Mouse (Mus musculus) forebrain, embryonic 16.5 days (tissue): ENCODE results near the gene Gm21860. TPM values are rescaled to one million over a fixed set of nuclear protein-coding genes. Genes with fewer than 3 reads are reported as not detected.
"Not testable (repeated sequence)": the region's sequence is repeated elsewhere in the genome, so short reads cannot be mapped to it uniquely, and the experiment has no call there.

ENCODE experiments used
- ATAC-seq: fragments of 200-750 bp; cut with Nextera tagmentation; 2 replicates; pipeline ENCODE4 v1.8.0; 2017; ENCODE audit warnings: mild to moderate bottlenecking, moderate library complexity
- H3K27ac ChIP-seq: fragments of 300-500 bp; sonication (generic); 2 replicates; pipeline ENCODE4 v1.5.1; 2014; ENCODE audit warnings: low read length, control low read depth
- H3K27me3 ChIP-seq: fragments of 300-500 bp; sonication (generic); replicated peaks from 2 replicates; pipeline ENCODE4 v1.6.1; 2014; ENCODE audit warnings: low read length; ENCODE audit not compliant: control insufficient read depth, insufficient read depth
- H3K36me3 ChIP-seq: fragments of 300-500 bp; sonication (generic); 2 replicates; pipeline ENCODE4 v1.6.1; 2014; ENCODE audit not compliant: control insufficient read depth, insufficient read depth
- H3K4me1 ChIP-seq: fragments of 300-500 bp; sonication (generic); replicated peaks from 2 replicates; pipeline ENCODE4 v1.6.1; 2014; ENCODE audit warnings: low read length; ENCODE audit not compliant: control insufficient read depth, insufficient read depth
- H3K4me2 ChIP-seq: fragments of 300-500 bp; sonication (generic); 2 replicates; pipeline ENCODE4 v1.6.1; 2014; ENCODE audit warnings: mild to moderate bottlenecking, low read length, control low read depth
- H3K4me3 ChIP-seq: fragments of 300-500 bp; sonication (generic); replicated peaks from 2 replicates; pipeline ENCODE4 v1.5.1; 2014; ENCODE audit warnings: mild to moderate bottlenecking, low read length, control low read depth
- H3K9ac ChIP-seq: fragments of 300-500 bp; sonication (generic); replicated peaks from 2 replicates; pipeline ENCODE4 v1.6.1; 2014; ENCODE audit warnings: low read depth, low read length, control low read depth
- H3K9me3 ChIP-seq: fragments of 300-500 bp; sonication (generic); 2 replicates; pipeline ENCODE4 v1.6.1; 2016; ENCODE audit warnings: low read length; ENCODE audit not compliant: control insufficient read depth
- WGBS: fragments of 180-500 bp; shearing (Covaris S2); extraction: QIAGEN DNeasy Blood & Tissue Kit; methylation state at CpG from one replicate; pipeline ENCODE4 v1.1.7; 2014; 5-methylcytosine and 5-hydroxymethylcytosine counted together
- polyA plus RNA-seq: library from polyadenylated mRNA; unstranded; fragments of >200 nt; fragmentation: Nextera tagmentation; extraction: Ambion mirVana; gene quantifications from 2 replicates; pipeline ENCODE4 v1.2.1, GENCODE M21; 2015

Gm21860 gene
- polyA plus RNA-seq, 1 experiment from 2014 or later, result not detected

- H3K9ac ChIP-seq, H3K4me1 ChIP-seq, H3K4me2 ChIP-seq, H3K27me3 ChIP-seq, H3K27ac ChIP-seq, ATAC-seq, H3K4me3 ChIP-seq, H3K9me3 ChIP-seq, H3K36me3 ChIP-seq: not testable (repeated sequence)
- 66% methylated on average over 15 of the region's 23 CpGs for WGBS
Observed at GRCm38 (mm10) chrY:90725701-90726451, 28.7 kb downstream of the Gm21860 start.

DNA sequence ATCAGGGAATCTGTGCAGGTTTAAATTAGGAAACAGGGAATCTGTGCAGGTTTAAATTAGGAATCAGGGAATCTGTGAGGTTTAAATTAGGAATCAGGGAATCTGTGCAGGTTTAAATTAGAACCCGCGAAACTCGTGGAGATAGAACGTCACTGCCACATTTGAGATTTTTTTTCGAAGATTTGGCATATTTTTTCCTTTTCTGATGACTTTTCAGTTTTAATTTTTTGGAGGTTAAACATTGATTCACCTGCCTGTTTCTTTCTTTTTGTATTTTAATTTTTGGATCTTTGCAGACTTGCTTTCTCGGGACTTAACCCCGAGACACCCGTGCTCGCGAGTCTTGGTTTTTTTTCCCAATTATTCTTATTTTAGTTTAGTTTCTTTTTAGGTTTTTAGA, 29.5 kb downstream of the Gm21860 start:
- H3K4me1 ChIP-seq, H3K9ac ChIP-seq, H3K27me3 ChIP-seq, H3K36me3 ChIP-seq, H3K9me3 ChIP-seq, H3K4me2 ChIP-seq, H3K4me3 ChIP-seq, H3K27ac ChIP-seq, ATAC-seq: not testable (repeated sequence)
- 88% methylated on average over 10 of the region's 10 CpGs for WGBS

GRCm38 (mm10) chrY:90724014-90724709, 30.5 kb downstream of the Gm21860 start:
- 44% methylated on average over 8 of the region's 8 CpGs for WGBS
- H3K27me3 ChIP-seq, result not testable (repeated sequence)

DNA sequence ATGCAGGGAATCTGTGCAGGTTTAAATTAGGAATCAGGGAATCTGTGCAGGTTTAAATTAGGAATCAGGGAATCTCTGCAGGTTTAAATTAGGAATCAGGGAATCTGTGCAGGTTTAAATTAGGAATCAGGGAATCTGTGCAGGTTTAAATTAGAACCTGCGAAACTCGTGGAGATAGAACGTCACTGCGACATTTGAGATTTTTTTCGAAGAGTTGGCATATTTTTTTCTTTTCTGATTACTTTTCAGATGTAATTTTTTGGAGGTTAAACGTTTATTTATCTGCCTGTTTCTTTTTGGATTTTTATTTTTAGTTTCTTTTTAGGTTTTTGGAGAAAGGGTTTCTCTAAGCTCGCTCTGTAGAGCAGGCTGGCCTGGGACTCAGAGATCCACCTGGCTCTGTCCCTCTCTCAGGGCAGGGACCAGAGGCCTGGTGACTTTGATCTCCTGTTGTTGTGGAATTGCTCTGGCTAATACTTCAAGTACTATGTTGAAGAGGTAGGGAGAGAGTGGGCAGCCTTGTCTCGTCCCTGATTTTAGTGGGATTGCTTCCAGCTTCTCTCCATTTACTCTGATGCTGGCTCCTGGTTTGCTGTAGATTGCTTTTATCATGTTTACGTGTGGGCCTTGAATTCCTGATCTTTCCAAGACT, 31.2 kb downstream of the Gm21860 start:
- H3K27me3 ChIP-seq, H3K4me2 ChIP-seq, H3K36me3 ChIP-seq, H3K9me3 ChIP-seq, H3K27ac ChIP-seq, H3K4me1 ChIP-seq, H3K4me3 ChIP-seq, H3K9ac ChIP-seq: not testable (repeated sequence)
- WGBS, result 66% methylated on average over 8 of the region's 9 CpGs
- ATAC-seq, result peak; percentile 82

More at GRCm38 (mm10) chrY:90724014-90724709, 30.5 kb downstream of the Gm21860 start:
- H3K4me2 ChIP-seq, H3K9me3 ChIP-seq, H3K36me3 ChIP-seq, H3K27ac ChIP-seq, H3K4me1 ChIP-seq, H3K9ac ChIP-seq, H3K4me3 ChIP-seq: not testable (repeated sequence)
- ATAC-seq, result peak; percentile 87

DNA sequence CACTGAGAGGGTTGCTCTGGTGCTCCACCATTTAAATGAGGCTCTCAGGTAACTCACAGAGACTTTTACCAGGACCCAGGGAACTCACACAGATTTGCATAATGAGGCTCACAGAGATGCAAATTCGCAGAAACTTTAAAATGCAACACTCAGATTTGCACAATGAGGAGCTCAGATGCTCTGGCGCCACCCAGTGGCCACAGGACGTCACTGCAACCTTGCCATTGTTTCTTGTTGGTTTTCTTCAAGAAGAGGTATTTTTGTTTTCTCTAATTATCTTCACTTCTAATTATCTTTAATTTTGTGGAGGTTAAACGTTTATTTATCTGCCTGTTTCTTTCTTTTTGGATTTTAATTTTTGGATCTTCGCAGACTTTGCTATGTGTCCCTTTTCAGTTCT, 34.1 kb downstream of the Gm21860 start:
- not testable (repeated sequence) for H3K27me3 ChIP-seq, H3K36me3 ChIP-seq, H3K9me3 ChIP-seq, H3K4me3 ChIP-seq, H3K27ac ChIP-seq, H3K4me2 ChIP-seq, H3K4me1 ChIP-seq, H3K9ac ChIP-seq, ATAC-seq
- 37% methylated on average over 5 of the region's 5 CpGs for WGBS

- not testable (repeated sequence) for H3K9ac ChIP-seq, H3K36me3 ChIP-seq, H3K27me3 ChIP-seq, H3K27ac ChIP-seq, H3K4me1 ChIP-seq, H3K4me3 ChIP-seq, ATAC-seq, H3K4me2 ChIP-seq, H3K9me3 ChIP-seq
- 76% methylated on average over 13 of the region's 13 CpGs for whole genome bisulfite sequencing
Observed at GRCm38 (mm10) chrY:90719403-90720232, 35.0 kb downstream of the Gm21860 start.

- not testable (repeated sequence) for H3K4me3 ChIP-seq, H3K9me3 ChIP-seq, H3K9ac ChIP-seq, H3K4me1 ChIP-seq, H3K27me3 ChIP-seq, H3K4me2 ChIP-seq, H3K36me3 ChIP-seq, H3K27ac ChIP-seq
- 71% methylated on average over 22 of the region's 22 CpGs for WGBS
- peak; percentile 85 for ATAC-seq
Observed at GRCm38 (mm10) chrY:90718583-90719402, 35.8 kb downstream of the Gm21860 start.

DNA sequence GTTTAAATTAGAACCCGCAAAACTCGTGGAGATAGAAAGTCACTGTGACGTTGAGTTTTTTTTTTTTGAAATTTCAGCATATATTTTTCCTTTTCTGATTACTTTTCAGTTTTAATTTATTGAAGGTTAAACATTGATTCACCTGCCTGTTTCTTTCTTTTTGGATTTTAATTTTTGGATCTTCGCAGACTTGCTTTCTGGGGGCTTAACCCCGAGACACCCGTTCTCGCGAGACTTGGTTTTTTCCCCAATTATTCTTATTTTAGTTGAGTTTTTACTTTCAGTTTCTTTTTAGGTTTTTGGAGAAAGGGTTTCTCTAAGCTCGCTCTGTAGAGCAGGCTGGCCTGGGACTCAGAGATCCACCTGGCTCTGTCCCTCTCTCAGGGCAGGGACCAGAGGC, 36.6 kb downstream of the Gm21860 start:
- H3K4me2 ChIP-seq, H3K4me3 ChIP-seq, H3K9ac ChIP-seq, H3K9me3 ChIP-seq, H3K27me3 ChIP-seq, H3K27ac ChIP-seq, H3K4me1 ChIP-seq, H3K36me3 ChIP-seq, ATAC-seq: not testable (repeated sequence)
- 80% methylated on average over 9 of the region's 9 CpGs for WGBS
